Mouse (Mus musculus) neural tube, embryonic 10.5 days (tissue): ENCODE measurements around the gene Cntnap4.
A peak's percentile ranks its signal among the peaks of the same experiment; 100 is the strongest.
"Not testable (repeated sequence)": the region's sequence is repeated elsewhere in the genome, so short reads cannot be mapped to it uniquely, and the experiment has no call there.

Source experiments
- DNase-seq: peaks from one replicate; pipeline ENCODE4 v3.0.0-alpha.2; 2017; ENCODE audit warnings: low spot score; ENCODE audit errors: extremely low spot score

Cntnap4 gene

DNA sequence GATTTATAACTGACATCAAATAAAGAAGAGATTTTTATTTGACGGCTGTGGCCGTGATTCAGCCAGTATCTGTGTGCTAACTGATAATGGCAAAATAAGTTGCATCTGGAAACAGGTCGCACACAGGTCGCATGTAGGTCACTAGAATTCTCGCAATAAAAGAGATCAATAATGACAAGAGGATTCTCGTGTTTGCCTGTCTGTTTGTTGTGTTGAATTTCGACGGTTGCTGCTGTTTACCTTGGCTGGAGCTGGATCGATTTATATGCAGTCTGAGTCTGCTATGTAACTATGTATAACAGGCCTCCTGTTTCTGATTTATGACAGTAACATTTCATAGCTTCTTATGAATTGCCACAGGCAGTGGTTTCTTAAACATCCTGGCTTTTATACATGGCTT lies 155.1 kb downstream of the Cntnap4 start:
- no peak for DNase-seq

DNA sequence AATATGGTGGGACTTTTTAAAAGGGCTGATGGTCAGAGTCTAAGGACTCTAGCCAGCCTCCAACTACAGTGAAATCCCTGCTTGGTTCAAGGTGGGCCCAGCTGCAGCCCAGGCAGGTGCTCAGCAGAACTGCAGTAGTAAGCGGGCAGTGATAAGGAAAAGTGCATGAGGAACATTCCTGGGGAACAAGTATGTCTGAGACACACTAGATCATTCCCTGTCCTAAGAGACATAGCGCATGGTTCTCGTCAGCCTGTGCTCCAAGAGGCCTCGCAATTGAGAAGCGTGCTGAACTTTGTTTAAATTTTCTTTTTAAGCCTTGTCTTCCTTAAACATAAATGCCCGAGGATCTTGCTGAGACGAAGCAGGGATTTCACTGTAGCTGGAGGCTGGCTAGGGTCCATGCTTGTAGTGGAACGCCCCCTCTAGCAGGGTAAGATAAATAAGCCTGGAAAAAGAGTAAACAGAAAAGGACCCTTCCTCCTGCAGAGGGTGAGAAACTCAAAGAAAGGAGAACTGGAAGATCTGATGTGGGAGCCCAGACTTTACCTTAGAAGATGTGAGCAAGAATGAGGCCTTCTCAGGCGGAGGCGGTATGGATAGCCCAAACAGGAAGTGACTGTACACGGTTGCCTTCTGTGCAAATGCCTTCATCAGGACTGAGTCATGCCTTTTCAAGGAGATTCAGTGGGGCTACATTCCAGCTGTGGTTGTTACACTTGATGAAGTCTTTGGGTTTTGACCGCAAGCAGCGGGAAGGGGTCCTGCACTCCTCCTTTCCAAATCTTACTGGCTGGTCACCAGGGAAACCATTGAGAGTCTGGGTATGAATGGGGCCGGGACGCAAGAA lies 161.0 kb downstream of the Cntnap4 start:
- no peak for DNase-seq

DNA sequence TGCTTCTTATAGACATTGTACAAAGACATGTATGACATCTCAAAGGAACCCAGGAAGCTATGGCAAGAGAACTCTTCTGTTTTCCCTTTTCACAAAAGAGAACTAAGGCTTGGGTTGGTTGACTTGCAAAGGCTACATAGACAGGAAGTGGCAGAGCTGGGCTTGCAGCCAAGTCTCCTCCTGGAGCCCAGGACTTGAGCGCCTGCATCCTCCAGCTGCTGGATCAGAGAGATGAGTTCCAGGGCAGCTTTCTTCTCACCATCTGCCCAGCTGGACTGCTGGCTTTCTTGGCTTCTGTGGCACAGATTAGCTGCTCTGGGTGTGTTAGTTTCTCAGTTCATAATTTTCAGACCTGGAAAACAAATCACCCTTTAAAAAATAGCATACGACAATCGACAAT lies 165.7 kb downstream of the Cntnap4 start:
- no peak for DNase-seq

DNA sequence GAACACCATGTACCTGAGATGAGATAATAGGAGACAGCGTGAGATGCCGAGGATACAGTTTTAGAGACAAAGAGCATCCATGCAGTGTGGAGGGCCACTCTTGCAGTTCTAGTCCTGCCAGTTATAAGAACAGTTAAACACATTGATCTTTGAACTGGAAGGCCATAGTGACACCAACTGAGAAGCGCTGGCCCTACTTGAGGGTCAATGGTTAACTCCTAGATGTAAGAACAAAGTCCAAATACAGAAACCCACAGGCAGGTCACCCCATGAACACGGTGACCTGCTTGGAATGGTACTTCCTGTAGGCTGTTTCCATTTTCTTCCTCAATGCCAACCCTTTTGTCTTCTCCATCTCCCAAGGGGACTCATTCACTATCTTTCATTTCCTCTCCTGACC lies 173.5 kb downstream of the Cntnap4 start:
- DNase-seq, result no peak

DNA sequence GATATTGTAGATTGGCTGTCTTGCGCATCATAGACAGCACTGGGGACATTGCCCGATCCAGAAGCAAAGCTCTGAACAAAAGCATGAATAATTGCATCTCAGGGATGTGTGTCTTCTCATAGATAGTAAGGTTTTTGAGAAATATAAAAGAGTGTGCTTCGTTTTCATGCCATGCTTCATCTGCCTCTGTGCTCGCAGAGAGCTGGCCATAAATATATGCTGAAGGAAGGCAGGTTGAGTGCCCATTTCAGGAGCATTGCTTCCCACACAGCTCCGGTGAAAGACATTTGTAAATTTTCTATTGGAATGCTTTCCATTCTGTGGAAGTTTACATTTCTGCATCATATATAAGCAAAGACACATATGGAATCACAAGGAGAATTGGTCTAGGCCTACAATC lies 177.5 kb downstream of the Cntnap4 start:
- DNase-seq, result no peak

DNA sequence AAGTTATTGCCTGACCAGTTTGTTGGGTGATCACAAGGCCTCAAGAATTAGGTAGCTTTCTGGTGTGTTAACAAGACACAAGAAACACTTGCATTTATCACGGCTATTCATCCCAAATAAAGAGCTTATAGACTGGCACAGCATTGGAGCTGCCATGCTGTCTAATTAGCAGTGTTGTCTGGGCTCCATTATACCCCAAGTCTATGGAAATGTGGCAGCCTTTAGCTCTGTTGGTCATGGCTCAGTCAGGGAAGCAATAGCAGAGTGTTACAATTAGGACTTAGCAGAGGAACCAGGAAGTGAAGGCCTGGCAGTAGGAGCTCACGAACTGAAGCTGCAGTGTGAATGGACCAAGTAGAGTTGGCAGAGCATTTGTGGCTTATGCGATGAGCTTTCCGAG lies 185.3 kb downstream of the Cntnap4 start:
- no peak for DNase-seq

DNA sequence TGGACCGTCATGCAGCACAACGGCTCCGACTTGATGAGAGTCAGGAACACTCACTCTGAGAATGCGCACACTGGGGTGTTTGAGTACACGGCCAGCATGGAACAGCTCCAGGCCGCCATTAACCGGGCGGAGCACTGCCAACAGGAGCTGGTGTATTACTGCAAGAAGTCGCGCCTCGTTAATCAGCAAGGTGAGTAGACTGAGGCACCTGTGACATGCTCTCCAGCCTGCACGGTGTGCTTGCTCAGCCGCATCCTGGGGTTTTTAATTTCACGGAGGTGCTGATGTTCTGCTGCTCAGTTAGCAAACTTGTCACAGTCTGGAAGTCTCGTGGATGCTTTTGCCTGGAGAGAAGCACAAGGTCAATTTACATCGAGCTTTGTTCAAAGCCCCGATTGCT lies 233.2 kb downstream of the Cntnap4 start:
- no peak for DNase-seq

DNA sequence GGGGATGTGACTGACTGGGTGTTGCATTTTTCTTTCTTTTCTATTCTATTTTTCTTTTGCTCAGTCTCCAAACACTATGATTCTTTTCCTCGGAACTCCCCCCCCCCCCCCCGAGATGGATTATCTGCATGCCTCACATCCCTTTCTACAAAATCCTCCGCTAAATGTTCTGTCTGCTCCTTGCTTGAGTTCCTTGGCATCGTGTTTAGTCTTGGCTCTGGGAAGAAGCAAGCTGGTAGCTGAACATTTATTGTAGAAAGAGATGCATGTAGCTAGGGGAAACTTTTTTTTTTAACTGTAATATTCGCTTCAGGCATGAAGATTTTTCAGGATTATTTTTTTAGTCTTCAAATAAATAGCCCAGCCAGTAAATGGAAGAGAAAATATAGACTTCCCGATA lies 239.5 kb downstream of the Cntnap4 start:
- DNase-seq, result no peak

DNA sequence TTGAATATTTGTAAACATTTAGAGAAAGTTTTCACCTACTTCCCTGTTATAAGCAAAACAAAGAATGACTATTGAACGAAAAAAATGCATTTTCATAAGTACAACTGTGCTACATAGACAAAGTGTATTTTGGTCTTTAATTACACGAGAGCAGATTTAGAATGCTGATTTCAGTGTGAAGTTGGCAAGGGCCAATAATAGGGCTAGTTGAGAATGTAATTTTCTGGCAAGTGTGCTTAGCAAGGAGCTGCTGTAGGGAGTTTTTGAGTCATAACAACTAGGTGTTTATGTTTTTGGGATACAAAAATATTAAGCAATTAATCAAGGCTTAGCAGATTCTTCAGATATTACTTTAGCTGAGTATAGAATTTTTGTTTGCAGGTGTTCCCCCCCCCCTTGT lies 271.2 kb downstream of the Cntnap4 start:
- DNase-seq, result no peak

DNA sequence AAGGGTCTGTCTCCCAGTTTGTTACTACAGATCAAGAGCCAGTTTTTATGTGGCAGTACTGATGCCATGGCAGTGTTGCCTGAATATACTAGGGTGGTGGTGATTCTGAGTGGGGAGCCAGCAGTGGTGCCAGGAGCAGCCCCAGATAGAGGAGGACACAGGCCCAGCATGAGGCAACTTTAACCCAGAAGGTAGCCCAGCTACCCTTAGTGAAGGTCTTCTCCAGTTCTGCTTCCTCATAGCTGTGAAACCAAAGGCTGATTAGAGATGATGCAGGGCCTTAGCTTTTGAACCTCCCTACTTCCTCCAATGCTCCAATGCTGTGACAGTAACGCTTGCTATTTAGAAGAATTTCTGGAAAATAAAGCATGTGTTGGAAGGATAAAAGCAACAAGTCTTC lies 279.7 kb downstream of the Cntnap4 start:
- not testable (repeated sequence) for DNase-seq

DNA sequence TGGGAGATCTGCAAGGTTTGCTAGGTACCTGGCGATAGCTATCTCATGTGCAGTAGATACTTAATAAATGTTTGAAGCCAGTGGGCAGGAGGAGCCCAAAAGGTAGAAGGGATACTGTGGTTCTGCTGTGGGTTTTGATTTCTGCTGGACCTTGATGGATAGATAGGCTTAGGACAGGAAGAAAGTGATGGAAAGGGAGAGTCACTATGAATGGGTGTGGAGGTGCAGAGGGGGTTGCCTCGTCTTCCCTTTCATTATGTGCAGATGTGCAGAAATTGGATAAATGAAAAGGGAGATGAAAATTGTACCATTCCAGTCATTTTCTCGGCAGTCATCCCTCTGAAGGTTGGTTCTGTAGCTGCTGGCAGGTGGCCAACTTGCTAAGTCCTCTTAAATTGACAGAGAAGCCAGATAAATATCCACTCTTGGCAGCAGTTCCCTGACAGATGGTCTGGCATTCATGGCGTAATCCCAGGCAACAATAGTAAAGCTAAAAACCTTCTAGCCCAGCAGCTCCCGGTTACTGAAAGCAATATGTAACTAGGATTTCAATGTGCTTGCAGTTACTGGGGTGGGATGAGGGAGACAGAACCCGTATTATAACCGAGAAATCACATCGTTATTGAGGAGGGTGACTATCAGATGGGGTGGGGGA lies 336.7 kb downstream of the Cntnap4 start:
- DNase-seq, result peak; percentile 14

DNA sequence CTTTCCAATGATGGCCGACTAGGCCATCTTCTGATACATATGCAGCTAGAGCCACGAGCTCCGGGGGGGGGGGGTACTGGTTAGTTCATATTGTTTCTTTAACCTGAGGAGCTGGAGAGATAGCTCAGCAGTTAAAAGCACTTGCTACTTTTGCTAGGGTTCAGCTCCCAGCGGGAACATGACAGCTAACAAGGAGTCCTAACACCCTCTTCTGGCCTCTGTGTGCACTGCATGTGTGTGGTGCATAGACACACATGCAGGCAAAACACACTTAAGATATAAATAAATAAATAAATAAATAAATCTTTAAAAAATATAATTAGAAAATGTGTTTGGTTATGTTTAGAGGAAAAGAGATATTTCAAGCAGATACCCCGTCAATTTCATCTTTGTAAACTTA lies 339.7 kb downstream of the Cntnap4 start:
- peak; percentile 18 for DNase-seq

DNA sequence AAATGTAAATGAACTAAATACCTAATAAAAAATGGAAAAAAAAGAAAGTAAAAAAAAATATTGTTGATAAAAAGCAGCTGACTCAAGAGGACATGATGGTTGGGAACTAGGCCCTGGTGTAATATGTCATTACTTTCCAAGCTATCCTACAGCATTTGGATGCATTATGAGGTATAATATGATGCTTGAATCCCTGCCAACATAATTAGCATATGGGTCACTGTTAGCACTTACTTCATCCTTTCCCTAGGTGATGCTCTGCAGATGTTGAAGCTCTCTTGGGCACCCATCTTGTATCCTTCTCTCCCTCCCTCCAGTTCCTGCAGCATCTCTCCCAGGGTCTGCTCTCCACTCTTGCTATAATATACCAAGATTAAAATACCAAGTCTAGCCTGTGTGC lies 341.6 kb downstream of the Cntnap4 start:
- DNase-seq, result no peak

DNA sequence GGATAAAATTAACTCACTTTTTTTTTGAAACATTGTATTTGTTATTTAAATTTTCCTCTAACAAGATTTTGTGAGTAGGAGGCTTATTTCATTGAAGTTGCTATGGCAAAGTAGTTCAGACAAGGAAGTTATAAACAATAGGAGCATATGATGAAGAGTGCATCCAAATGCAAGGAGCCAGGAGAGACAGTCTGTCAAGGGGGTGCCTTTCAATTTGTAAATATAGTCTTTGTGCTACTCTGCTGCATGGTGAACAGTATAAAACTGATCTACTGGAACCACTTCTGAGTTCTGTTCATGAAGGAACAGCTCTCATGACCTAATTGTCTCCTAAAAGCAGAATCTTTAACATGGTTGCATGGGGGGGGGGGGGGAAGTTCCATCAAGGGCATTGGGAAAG lies 352.3 kb downstream of the Cntnap4 start:
- no peak for DNase-seq

DNA sequence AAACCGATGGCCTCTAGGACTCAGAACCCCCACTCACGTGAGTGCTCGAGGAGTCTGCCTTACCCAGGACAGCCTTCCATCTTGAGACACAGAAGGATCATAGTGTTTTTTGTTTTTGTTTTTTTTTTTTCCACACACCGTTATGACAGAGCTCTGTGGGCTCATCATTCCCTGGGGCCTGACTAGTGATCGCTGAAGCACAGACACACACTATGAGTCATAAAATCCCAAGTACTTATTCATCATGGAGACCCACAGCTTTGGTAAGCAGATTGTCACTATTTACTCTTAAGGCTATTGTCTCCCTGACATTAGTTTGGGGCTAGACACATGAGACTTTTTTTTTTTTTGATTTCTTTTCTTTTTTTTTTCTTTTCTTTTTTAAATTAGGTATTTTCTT lies 352.9 kb downstream of the Cntnap4 start:
- no peak for DNase-seq
